In genomic region chr19:57150275-57150674, GRCm38 (mm10) we compare ENCODE assay signal across 10 mouse cellular contexts.
DNase-seq lines count a peak whose midpoint lies in the region; ATAC-seq and TF ChIP-seq lines count a peak whose summit lies in the region.
"Had no signal": no experiment of that assay in that cellular context is flagged by ENCODE, and none has a peak within 500 bp of the region (broad histone marks: within the 10 kb centered on the region; RNA-seq: fewer than 3 reads in every experiment).

No protein-coding gene starts in this region.

- no peak overlapping the region for H3K4me3 ChIP-seq in heart, postnatal 0 days (ENCODE audit: low read depth, low read length)
- no peak overlapping the region for H3K4me3 ChIP-seq in kidney, embryonic 14.5 days (ENCODE audit: low read length)
- H3K4me3 ChIP-seq: embryonic facial prominence, embryonic 12.5 days; limb, embryonic 12.5 days had no signal

- no peak for ATAC-seq in heart, postnatal 0 days (ENCODE audit: insufficient read depth, low read depth)
- 0 out of 2 replicates have a peak, but pooled peaks have one; percentile 22 for ATAC-seq in kidney, embryonic 14.5 days (ENCODE audit: low FRiP score, low TSS enrichment)

- 12% methylated on average over 1 of the region's 1 CpGs for WGBS in heart, postnatal 0 days
- WGBS in kidney, embryonic 14.5 days, result 43% methylated on average over 1 of the region's 1 CpGs

- DNase-seq in heart, postnatal 0 days (ENCODE audit: low spot score), result no peak
- DNase-seq in heart, postnatal 25 days (ENCODE audit: low spot score), result no peak
- DNase-seq in urinary bladder, postnatal 14 days (ENCODE audit: low spot score), result peak; percentile 47
- DNase-seq in urinary bladder, postnatal 4 days (ENCODE audit: low spot score in 2 of 2), result no peak
- DNase-seq in cerebellum, adult 8-10 months, result peak; percentile 68
- DNase-seq in splenic B cell, adult 2 months (ENCODE audit: low read depth, low spot score), result peak; percentile 79
- no peak for DNase-seq in ovary, adult 18-20 months (ENCODE audit: low spot score)

- H3K27me3 ChIP-seq in heart, postnatal 0 days (ENCODE audit: control insufficient read depth, insufficient read depth, low read length), result no peaks in the 10 kb centered on the region
- no peaks in the 10 kb centered on the region for H3K27me3 ChIP-seq in kidney, embryonic 14.5 days (ENCODE audit: control insufficient read depth, insufficient read depth, low read length)
- no peaks in the 10 kb centered on the region for H3K27me3 ChIP-seq in splenic B cell, adult 2 months (ENCODE audit: control insufficient read depth, insufficient read depth, low read length, poor library complexity, severe bottlenecking)
- H3K27me3 ChIP-seq: embryonic facial prominence, embryonic 12.5 days; limb, embryonic 12.5 days had no signal

- H3K36me3 ChIP-seq in heart, postnatal 0 days (replicated peaks; ENCODE audit: control insufficient read depth, insufficient read depth, low read length), result peaks cover 63% of the 10 kb centered on the region
- no peaks in the 10 kb centered on the region for H3K36me3 ChIP-seq in kidney, embryonic 14.5 days (ENCODE audit: control insufficient read depth, insufficient read depth, low read length)
- no peaks in the 10 kb centered on the region for H3K36me3 ChIP-seq in splenic B cell, adult 2 months (ENCODE audit: control insufficient read depth, insufficient read depth, low read length, poor library complexity, severe bottlenecking)
- H3K36me3 ChIP-seq: embryonic facial prominence, embryonic 12.5 days; limb, embryonic 12.5 days had no signal

- H3K4me1 ChIP-seq in heart, postnatal 0 days (ENCODE audit: control insufficient read depth, insufficient read depth), result peaks cover 44% of the 10 kb centered on the region
- peaks cover 9% of the 10 kb centered on the region; the same call in 1 of the 2 replicates for H3K4me1 ChIP-seq in kidney, embryonic 14.5 days (ENCODE audit: control insufficient read depth, insufficient read depth, low read length)

- no peak overlapping the region for H3K27ac ChIP-seq in heart, postnatal 0 days (ENCODE audit: low read depth)
- no peak overlapping the region for H3K27ac ChIP-seq in kidney, embryonic 14.5 days (ENCODE audit: low read depth, low read length)
- H3K27ac ChIP-seq: embryonic facial prominence, embryonic 12.5 days; limb, embryonic 12.5 days had no signal

- no peak for TF ChIP-seq EP300 in heart, postnatal 0 days (IDR thresholded peaks at IDR 0.05; ENCODE audit: low read depth)

- H3K9me3 ChIP-seq in heart, postnatal 0 days (replicated peaks; ENCODE audit: control insufficient read depth, low read length), result no peaks in the 10 kb centered on the region
- H3K9me3 ChIP-seq in kidney, embryonic 14.5 days (ENCODE audit: control insufficient read depth, low read length), result no peaks in the 10 kb centered on the region
- H3K9me3 ChIP-seq: embryonic facial prominence, embryonic 12.5 days; limb, embryonic 12.5 days had no signal

- intact Hi-C loops in heart, postnatal 25 days (cut with DNase I), result loop anchor here (10.0 kb wide), 1 partner anchor 495 kb away; no protein-coding TSS in a partner anchor

- H3K4me2 ChIP-seq in heart, postnatal 0 days (ENCODE audit: low read depth, low read length), result no peak overlapping the region
- no peak overlapping the region for H3K4me2 ChIP-seq in kidney, embryonic 14.5 days (replicated peaks; ENCODE audit: low read depth, low read length)
- H3K4me2 ChIP-seq: embryonic facial prominence, embryonic 12.5 days; limb, embryonic 12.5 days had no signal

- peak; percentile 81 for TF ChIP-seq CTCF in heart, postnatal 0 days (IDR thresholded peaks at IDR 0.05; ENCODE audit: low read depth)

- H3K9ac ChIP-seq in heart, postnatal 0 days (replicated peaks; ENCODE audit: low read depth, low read length), result no peak overlapping the region
- no peak overlapping the region for H3K9ac ChIP-seq in kidney, embryonic 14.5 days (ENCODE audit: low read depth, low read length)
- H3K9ac ChIP-seq: embryonic facial prominence, embryonic 12.5 days; limb, embryonic 12.5 days had no signal

Comparison
In these comparisons a context has a peak if more than half of its experiments do, and no peak if none do; other contexts are left out.
1. DNase-seq: peak in urinary bladder, postnatal 14 days (single experiment), cerebellum, adult 8-10 months (single experiment) and splenic B cell, adult 2 months (single experiment); none in heart, postnatal 0 days (single experiment), heart, postnatal 25 days (single experiment), urinary bladder, postnatal 4 days (0 of 2) and ovary, adult 18-20 months (single experiment).